Mouse (Mus musculus) liver, embryonic 13.5 days (tissue): ENCODE measurements around the gene Ppm1h. TPM values are rescaled to one million over a fixed set of nuclear protein-coding genes. Genes with fewer than 3 reads are reported as not detected.

ENCODE experiments used
- ATAC-seq: fragments of 200-750 bp; cut with Nextera tagmentation; 2 replicates; pipeline ENCODE4 v1.8.0; 2017; ENCODE audit warnings: low read depth, mild to moderate bottlenecking, moderate number of reproducible peaks, moderate library complexity
- DNase-seq: peaks from one replicate; pipeline ENCODE4 v3.0.0; 2022
- H3K27ac ChIP-seq: fragments of 300-500 bp; sonication (generic); 2 replicates; pipeline ENCODE4 v1.5.1; 2015; ENCODE audit warnings: moderate library complexity, mild to moderate bottlenecking, inconsistent platforms
- H3K27me3 ChIP-seq: fragments of 300-500 bp; sonication (generic); 2 replicates; pipeline ENCODE4 v1.6.1; 2015; ENCODE audit warnings: mild to moderate bottlenecking, inconsistent platforms
- H3K36me3 ChIP-seq: fragments of 300-500 bp; sonication (generic); 2 replicates; pipeline ENCODE4 v1.6.1; 2015; ENCODE audit warnings: mild to moderate bottlenecking, inconsistent platforms
- H3K4me1 ChIP-seq: fragments of 300-500 bp; sonication (generic); replicated peaks from 2 replicates; pipeline ENCODE4 v1.6.1; 2015; ENCODE audit warnings: inconsistent platforms
- H3K4me2 ChIP-seq: fragments of 300-500 bp; sonication (generic); 2 replicates; pipeline ENCODE4 v1.6.1; 2015; ENCODE audit warnings: inconsistent platforms, mild to moderate bottlenecking, moderate library complexity
- H3K4me3 ChIP-seq: fragments of 300-500 bp; sonication (generic); replicated peaks from 2 replicates; pipeline ENCODE4 v1.5.1; 2015; ENCODE audit warnings: mild to moderate bottlenecking, inconsistent platforms
- H3K9ac ChIP-seq: fragments of 300-500 bp; sonication (generic); 2 replicates; pipeline ENCODE4 v1.6.1; 2015; ENCODE audit warnings: mild to moderate bottlenecking, inconsistent platforms
- H3K9me3 ChIP-seq: fragments of 300-500 bp; sonication (generic); replicated peaks from 2 replicates; pipeline ENCODE4 v1.6.1; 2016; ENCODE audit warnings: inconsistent platforms
- WGBS: fragments of 180-500 bp; shearing (Covaris S2); methylation state at CpG from one replicate; pipeline ENCODE4 v1.1.7; 2015; ENCODE audit not compliant: insufficient replicate concordance; 5-methylcytosine and 5-hydroxymethylcytosine counted together
- polyA plus RNA-seq: library from polyadenylated mRNA; unstranded; fragments of >200 nt; fragmentation: Nextera tagmentation; extraction: Ambion mirVana; gene quantifications from 2 replicates; pipeline ENCODE4 v1.2.1, GENCODE M21; 2015

Ppm1h gene
- polyA plus RNA-seq, 1 experiment from 2014 or later, result 1.5 TPM

GRCm38 (mm10) chr10:122760469-122761307 lies 82.1 kb downstream of the Ppm1h start:
- Histone ChIP-seq H3K4me3 (no peak overlapping the region), H3K27me3 (no peaks in the 10 kb centered on the region), H3K4me1 (no peaks in the 10 kb centered on the region), H3K27ac (no peak overlapping the region), H3K9ac (no peak overlapping the region), H3K36me3 (no peaks in the 10 kb centered on the region), H3K9me3 (no peaks in the 10 kb centered on the region), H3K4me2 (no peak overlapping the region)
- whole genome bisulfite sequencing, result 39% methylated on average over 7 of the region's 7 CpGs
- DNase-seq (no peak), ATAC-seq (no peak)

- 61% methylated on average over 6 of the region's 6 CpGs for WGBS
These were observed 84.4 kb downstream of the Ppm1h start for GRCm38 (mm10) chr10:122762772-122763511.

GRCm38 (mm10) chr10:122763596-122763995 lies 85.0 kb downstream of the Ppm1h start:
- WGBS, result 69% methylated on average over 1 of the region's 1 CpGs
- ATAC-seq, result no peak
- Histone ChIP-seq H3K27me3 (no peaks in the 10 kb centered on the region), H3K4me1 (no peaks in the 10 kb centered on the region), H3K36me3 (no peaks in the 10 kb centered on the region), H3K9me3 (no peaks in the 10 kb centered on the region), H3K9ac (no peak overlapping the region), H3K4me3 (no peak overlapping the region), H3K4me2 (no peak overlapping the region), H3K27ac (no peak overlapping the region)
- no peak for DNase-seq

More at GRCm38 (mm10) chr10:122762772-122763511, 84.4 kb downstream of the Ppm1h start:
- H3K36me3 ChIP-seq, result no peaks in the 10 kb centered on the region
- no peak for ATAC-seq
- H3K4me1 ChIP-seq, result no peaks in the 10 kb centered on the region
- no peak overlapping the region for H3K4me2 ChIP-seq
- no peak for DNase-seq
- no peak overlapping the region for H3K4me3 ChIP-seq
- no peak overlapping the region for H3K27ac ChIP-seq
- H3K9me3 ChIP-seq, result no peaks in the 10 kb centered on the region
- H3K27me3 ChIP-seq, result no peaks in the 10 kb centered on the region
- no peak overlapping the region for H3K9ac ChIP-seq

GRCm38 (mm10) chr10:122764653-122765052 lies 86.1 kb downstream of the Ppm1h start:
- no peak overlapping the region for H3K4me2 ChIP-seq
- DNase-seq (no peak), ATAC-seq (no peak)
- H3K4me3 ChIP-seq, result no peak overlapping the region
- no peaks in the 10 kb centered on the region for H3K27me3 ChIP-seq
- no peaks in the 10 kb centered on the region for H3K4me1 ChIP-seq
- no peaks in the 10 kb centered on the region for H3K36me3 ChIP-seq
- H3K9ac ChIP-seq, result no peak overlapping the region
- H3K9me3 ChIP-seq, result no peaks in the 10 kb centered on the region
- no peak overlapping the region for H3K27ac ChIP-seq
- WGBS, result 54% methylated on average over 7 of the region's 7 CpGs

GRCm38 (mm10) chr10:122765521-122765920 lies 87.0 kb downstream of the Ppm1h start:
- no peak overlapping the region for H3K9ac ChIP-seq
- H3K4me1 ChIP-seq, result no peaks in the 10 kb centered on the region
- 35% methylated on average over 4 of the region's 4 CpGs for WGBS
- H3K4me2 ChIP-seq, result no peak overlapping the region
- DNase-seq, result no peak
- no peaks in the 10 kb centered on the region for H3K36me3 ChIP-seq
- no peaks in the 10 kb centered on the region for H3K27me3 ChIP-seq
- no peak for ATAC-seq
- H3K4me3 ChIP-seq, result no peak overlapping the region
- H3K9me3 ChIP-seq, result no peaks in the 10 kb centered on the region
- H3K27ac ChIP-seq, result no peak overlapping the region

GRCm38 (mm10) chr10:122765992-122766391 lies 87.4 kb downstream of the Ppm1h start:
- WGBS, result 52% methylated on average over 8 of the region's 8 CpGs
- Histone ChIP-seq H3K36me3 (no peaks in the 10 kb centered on the region), H3K4me3 (no peak overlapping the region), H3K9ac (no peak overlapping the region), H3K4me1 (no peaks in the 10 kb centered on the region), H3K4me2 (no peak overlapping the region), H3K27me3 (no peaks in the 10 kb centered on the region), H3K9me3 (no peaks in the 10 kb centered on the region), H3K27ac (no peak overlapping the region)
- DNase-seq (no peak), ATAC-seq (no peak)

GRCm38 (mm10) chr10:122768204-122768892 lies 89.8 kb downstream of the Ppm1h start:
- DNase-seq (no peak), ATAC-seq (no peak)
- 65% methylated on average over 13 of the region's 13 CpGs for WGBS
- H3K27ac ChIP-seq, result no peak overlapping the region
- no peaks in the 10 kb centered on the region for H3K36me3 ChIP-seq
- H3K27me3 ChIP-seq, result no peaks in the 10 kb centered on the region
- H3K4me2 ChIP-seq, result no peak overlapping the region
- H3K9me3 ChIP-seq, result no peaks in the 10 kb centered on the region
- H3K4me3 ChIP-seq, result no peak overlapping the region
- H3K4me1 ChIP-seq, result no peaks in the 10 kb centered on the region
- no peak overlapping the region for H3K9ac ChIP-seq

- Histone ChIP-seq H3K9ac (no peak overlapping the region), H3K4me1 (no peaks in the 10 kb centered on the region), H3K9me3 (no peaks in the 10 kb centered on the region), H3K4me2 (no peak overlapping the region), H3K27ac (no peak overlapping the region), H3K36me3 (no peaks in the 10 kb centered on the region), H3K27me3 (no peaks in the 10 kb centered on the region), H3K4me3 (no peak overlapping the region)
- 61% methylated on average over 6 of the region's 6 CpGs for WGBS
- ATAC-seq, result no peak
- DNase-seq, result no peak
These were observed 90.4 kb downstream of the Ppm1h start for GRCm38 (mm10) chr10:122768893-122769341.

- H3K27ac ChIP-seq, result no peak overlapping the region
- 60% methylated on average over 7 of the region's 7 CpGs for WGBS
- H3K36me3 ChIP-seq, result no peaks in the 10 kb centered on the region
- H3K9ac ChIP-seq, result no peak overlapping the region
- no peaks in the 10 kb centered on the region for H3K27me3 ChIP-seq
- H3K4me3 ChIP-seq, result no peak overlapping the region
- DNase-seq (no peak), ATAC-seq (no peak)
- H3K4me2 ChIP-seq, result no peak overlapping the region
- H3K9me3 ChIP-seq, result no peaks in the 10 kb centered on the region
- no peaks in the 10 kb centered on the region for H3K4me1 ChIP-seq
These were observed 91.8 kb downstream of the Ppm1h start for GRCm38 (mm10) chr10:122770337-122770736.

- no peak overlapping the region for H3K4me3 ChIP-seq
- ATAC-seq (no peak), DNase-seq (no peak)
- no peak overlapping the region for H3K4me2 ChIP-seq
- 56% methylated on average over 5 of the region's 5 CpGs for WGBS
- no peak overlapping the region for H3K9ac ChIP-seq
- no peak overlapping the region for H3K27ac ChIP-seq
- H3K4me1 ChIP-seq, result no peaks in the 10 kb centered on the region
- H3K36me3 ChIP-seq, result no peaks in the 10 kb centered on the region
- no peaks in the 10 kb centered on the region for H3K9me3 ChIP-seq
- no peaks in the 10 kb centered on the region for H3K27me3 ChIP-seq
These were observed 92.4 kb downstream of the Ppm1h start for GRCm38 (mm10) chr10:122770987-122771386.

- H3K4me3 ChIP-seq, result no peak overlapping the region
- no peaks in the 10 kb centered on the region for H3K27me3 ChIP-seq
- H3K36me3 ChIP-seq, result no peaks in the 10 kb centered on the region
- no peak overlapping the region for H3K9ac ChIP-seq
- H3K27ac ChIP-seq, result no peak overlapping the region
- no peaks in the 10 kb centered on the region for H3K9me3 ChIP-seq
- no peak overlapping the region for H3K4me2 ChIP-seq
- ATAC-seq (no peak), DNase-seq (no peak)
- WGBS, result 68% methylated on average over 7 of the region's 7 CpGs
- 0 out of 2 replicates have a peak, but pooled peaks cover 5% of the 10 kb centered on the region for H3K4me1 ChIP-seq
These were observed 95.6 kb downstream of the Ppm1h start for GRCm38 (mm10) chr10:122774169-122774568.
